Mouse (Mus musculus): ENCODE data around the gene B3galt1. TPM values are rescaled to one million over a fixed set of nuclear protein-coding genes. Genes with fewer than 3 reads are reported as not detected.

B3galt1 gene
- polyA plus RNA-seq, 1 experiment: 0.16 TPM

DNA sequence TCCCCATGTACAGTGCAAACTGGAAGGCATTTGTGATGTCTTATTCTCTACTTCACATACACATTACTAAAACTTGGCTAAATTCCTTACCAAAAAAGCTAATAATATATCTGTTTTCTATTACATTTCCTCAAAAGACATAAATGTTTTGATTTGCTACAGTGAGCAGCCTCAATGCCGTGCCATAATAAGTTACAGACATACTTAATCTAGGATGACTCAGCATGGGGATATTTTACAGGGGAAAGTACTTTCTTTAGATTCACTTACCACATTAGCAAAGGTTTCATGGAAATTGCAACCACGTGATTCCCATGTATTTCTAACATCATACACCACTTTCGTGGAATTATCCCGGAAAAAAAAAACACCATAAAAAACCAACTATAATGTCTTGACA is 495.7 kb downstream of the B3galt1 start:
- no peak overlapping the region for H3K4me3 ChIP-seq (ENCODE audit: extremely low read depth, insufficient read depth, insufficient read length)
- no peaks in the 10 kb centered on the region for H3K27me3 ChIP-seq (ENCODE audit: control insufficient read depth, insufficient read depth, low read length)
- DNase-seq (ENCODE audit: low read depth in 1 of 2, low spot score in 2 of 2): no peak
- no peaks in the 10 kb centered on the region for H3K4me1 ChIP-seq (ENCODE audit: control insufficient read depth, insufficient read depth, insufficient read length)
- TF ChIP-seq CTCF (IDR thresholded peaks at IDR 0.05; ENCODE audit: extremely low read depth, insufficient read depth, insufficient read length, insufficient replicate concordance): no peak
- TF ChIP-seq POLR2A (IDR thresholded peaks at IDR 0.05; ENCODE audit: low read depth, low read length): no peak
- H3K27ac ChIP-seq (ENCODE audit: insufficient read depth, low read length): no peak overlapping the region
- no peaks in the 10 kb centered on the region for H3K36me3 ChIP-seq (ENCODE audit: control insufficient read depth, insufficient read depth, low read length)
- 89% methylated on average over 4 of the region's 4 CpGs for WGBS

DNA sequence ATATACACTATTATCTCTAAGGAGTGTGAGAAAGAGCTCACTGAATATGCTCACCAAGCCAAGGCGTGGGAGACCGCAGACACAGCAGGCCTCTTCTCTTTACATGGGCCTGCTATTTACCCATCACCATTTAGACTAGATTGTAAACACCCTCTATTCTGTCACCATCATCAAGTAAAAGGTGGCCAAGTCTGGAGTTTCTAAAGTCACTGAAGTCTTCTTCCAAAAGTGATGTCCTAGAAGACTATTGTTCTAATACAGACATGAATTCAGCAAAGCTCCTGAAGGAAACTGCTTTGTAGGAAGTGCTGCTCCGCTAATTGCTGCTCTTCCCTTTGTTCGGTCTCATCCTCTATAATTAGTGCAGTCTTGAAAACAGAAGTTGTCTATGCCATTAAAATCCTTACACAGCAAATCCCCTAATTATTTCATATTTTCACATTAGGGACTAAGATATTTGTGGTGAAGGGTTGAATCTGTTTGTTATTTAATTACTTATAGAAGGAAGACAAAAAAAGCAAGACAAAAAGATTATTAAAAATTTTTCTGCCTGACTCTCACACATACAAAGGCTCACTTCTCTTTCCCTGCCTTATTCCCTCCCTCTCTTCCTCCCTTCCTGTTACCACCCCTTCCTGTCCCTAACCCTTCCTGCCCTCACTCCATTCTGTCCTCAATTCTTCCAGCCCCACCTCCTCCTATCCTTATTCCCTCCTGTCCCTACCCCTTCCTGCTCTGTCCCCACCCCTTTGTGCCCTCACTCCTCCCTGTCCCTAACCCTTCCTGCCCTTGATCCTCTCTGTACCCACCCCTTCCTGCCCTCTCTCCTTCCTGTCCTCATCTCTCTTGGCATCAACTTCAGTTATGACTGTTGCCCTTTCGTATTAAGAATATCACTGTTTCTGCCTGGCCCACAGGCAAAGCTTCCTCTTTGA is 514.0 kb downstream of the B3galt1 start:
- no peaks in the 10 kb centered on the region for H3K27me3 ChIP-seq (ENCODE audit: control insufficient read depth, insufficient read depth, low read length)
- DNase-seq (ENCODE audit: low read depth in 1 of 2, low spot score in 2 of 2): no peak
- TF ChIP-seq CTCF (IDR thresholded peaks at IDR 0.05; ENCODE audit: extremely low read depth, insufficient read depth, insufficient read length, insufficient replicate concordance): no peak
- no peak for TF ChIP-seq POLR2A (IDR thresholded peaks at IDR 0.05; ENCODE audit: low read depth, low read length)
- no peaks in the 10 kb centered on the region for H3K36me3 ChIP-seq (ENCODE audit: control insufficient read depth, insufficient read depth, low read length)
- no peak overlapping the region for H3K4me3 ChIP-seq (ENCODE audit: extremely low read depth, insufficient read depth, insufficient read length)
- no peak overlapping the region for H3K27ac ChIP-seq (ENCODE audit: insufficient read depth, low read length)
- H3K4me1 ChIP-seq (ENCODE audit: control insufficient read depth, insufficient read depth, insufficient read length): no peaks in the 10 kb centered on the region
- WGBS: 84% methylated on average over 5 of the region's 5 CpGs

GRCm38 (mm10) chr2:68080872-68081280 is 515.2 kb downstream of the B3galt1 start:
- TF ChIP-seq CTCF (IDR thresholded peaks at IDR 0.05; ENCODE audit: extremely low read depth, insufficient read depth, insufficient read length, insufficient replicate concordance) (no peak), POLR2A (IDR thresholded peaks at IDR 0.05; ENCODE audit: low read depth, low read length) (no peak)
- H3K27me3 ChIP-seq (ENCODE audit: control insufficient read depth, insufficient read depth, low read length): no peaks in the 10 kb centered on the region
- no peak overlapping the region for H3K27ac ChIP-seq (ENCODE audit: insufficient read depth, low read length)
- H3K36me3 ChIP-seq (ENCODE audit: control insufficient read depth, insufficient read depth, low read length): no peaks in the 10 kb centered on the region
- DNase-seq (ENCODE audit: low read depth in 1 of 2, low spot score in 2 of 2): no peak
- H3K4me3 ChIP-seq (ENCODE audit: extremely low read depth, insufficient read depth, insufficient read length): no peak overlapping the region
- no peaks in the 10 kb centered on the region for H3K4me1 ChIP-seq (ENCODE audit: control insufficient read depth, insufficient read depth, insufficient read length)

GRCm38 (mm10) chr2:68084483-68084882 is 518.8 kb downstream of the B3galt1 start:
- TF ChIP-seq POLR2A (IDR thresholded peaks at IDR 0.05; ENCODE audit: low read depth, low read length) (no peak), CTCF (IDR thresholded peaks at IDR 0.05; ENCODE audit: extremely low read depth, insufficient read depth, insufficient read length, insufficient replicate concordance) (no peak)
- 66% methylated on average over 1 of the region's 1 CpGs for WGBS
- H3K4me3 ChIP-seq (ENCODE audit: extremely low read depth, insufficient read depth, insufficient read length): no peak overlapping the region

GRCm38 (mm10) chr2:68086101-68086500 is 520.4 kb downstream of the B3galt1 start:
- Histone ChIP-seq H3K27me3 (ENCODE audit: control insufficient read depth, insufficient read depth, low read length) (no peaks in the 10 kb centered on the region), H3K36me3 (ENCODE audit: control insufficient read depth, insufficient read depth, low read length) (no peaks in the 10 kb centered on the region), H3K4me1 (ENCODE audit: control insufficient read depth, insufficient read depth, insufficient read length) (no peaks in the 10 kb centered on the region), H3K27ac (ENCODE audit: insufficient read depth, low read length) (no peak overlapping the region), H3K4me3 (ENCODE audit: extremely low read depth, insufficient read depth, insufficient read length) (no peak overlapping the region)
- WGBS: 79% methylated on average over 4 of the region's 4 CpGs
- TF ChIP-seq POLR2A (IDR thresholded peaks at IDR 0.05; ENCODE audit: low read depth, low read length) (no peak), CTCF (IDR thresholded peaks at IDR 0.05; ENCODE audit: extremely low read depth, insufficient read depth, insufficient read length, insufficient replicate concordance) (no peak)
- DNase-seq (ENCODE audit: low read depth in 1 of 2, low spot score in 2 of 2): no peak

More at GRCm38 (mm10) chr2:68084483-68084882, 518.8 kb downstream of the B3galt1 start:
- no peak for DNase-seq (ENCODE audit: low read depth in 1 of 2, low spot score in 2 of 2)
- Histone ChIP-seq H3K4me1 (ENCODE audit: control insufficient read depth, insufficient read depth, insufficient read length) (no peaks in the 10 kb centered on the region), H3K27me3 (ENCODE audit: control insufficient read depth, insufficient read depth, low read length) (no peaks in the 10 kb centered on the region), H3K27ac (ENCODE audit: insufficient read depth, low read length) (no peak overlapping the region), H3K36me3 (ENCODE audit: control insufficient read depth, insufficient read depth, low read length) (no peaks in the 10 kb centered on the region)

DNA sequence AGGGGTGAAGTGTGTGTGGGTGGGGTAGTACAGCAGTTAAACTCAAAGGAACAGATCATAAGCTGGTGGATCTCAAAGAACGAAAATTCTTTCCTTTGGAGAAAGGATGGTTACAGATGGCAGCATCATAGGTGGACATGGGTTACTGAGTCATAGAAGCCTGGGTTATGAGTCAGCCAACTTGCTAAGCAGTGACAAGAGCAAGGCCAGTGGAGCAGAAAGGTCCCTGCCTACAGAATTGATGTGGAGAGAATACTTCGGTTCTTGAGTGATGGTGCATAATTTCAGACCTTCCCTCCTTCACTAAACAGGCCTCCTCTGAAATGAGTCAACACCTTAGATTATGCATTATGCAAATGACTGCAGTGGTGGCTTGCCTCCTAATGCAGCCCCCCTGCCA is 525.9 kb downstream of the B3galt1 start:
- Histone ChIP-seq H3K27ac (ENCODE audit: insufficient read depth, low read length) (no peak overlapping the region), H3K4me3 (ENCODE audit: extremely low read depth, insufficient read depth, insufficient read length) (no peak overlapping the region), H3K27me3 (ENCODE audit: control insufficient read depth, insufficient read depth, low read length) (no peaks in the 10 kb centered on the region), H3K4me1 (ENCODE audit: control insufficient read depth, insufficient read depth, insufficient read length) (no peaks in the 10 kb centered on the region), H3K36me3 (ENCODE audit: control insufficient read depth, insufficient read depth, low read length) (no peaks in the 10 kb centered on the region)
- DNase-seq (ENCODE audit: low read depth in 1 of 2, low spot score in 2 of 2): no peak
- 76% methylated on average over 2 of the region's 2 CpGs for WGBS
- TF ChIP-seq POLR2A (IDR thresholded peaks at IDR 0.05; ENCODE audit: low read depth, low read length): no peak
- TF ChIP-seq CTCF (IDR thresholded peaks at IDR 0.05; ENCODE audit: extremely low read depth, insufficient read depth, insufficient read length, insufficient replicate concordance): no peak

GRCm38 (mm10) chr2:68104641-68105040 is 539.0 kb downstream of the B3galt1 start:
- Histone ChIP-seq H3K4me1 (ENCODE audit: control insufficient read depth, insufficient read depth, insufficient read length) (no peaks in the 10 kb centered on the region), H3K27ac (ENCODE audit: insufficient read depth, low read length) (no peak overlapping the region), H3K36me3 (ENCODE audit: control insufficient read depth, insufficient read depth, low read length) (no peaks in the 10 kb centered on the region), H3K27me3 (ENCODE audit: control insufficient read depth, insufficient read depth, low read length) (no peaks in the 10 kb centered on the region), H3K4me3 (ENCODE audit: extremely low read depth, insufficient read depth, insufficient read length) (no peak overlapping the region)
- TF ChIP-seq CTCF (IDR thresholded peaks at IDR 0.05; ENCODE audit: extremely low read depth, insufficient read depth, insufficient read length, insufficient replicate concordance) (no peak), POLR2A (IDR thresholded peaks at IDR 0.05; ENCODE audit: low read depth, low read length) (no peak)
- WGBS: 70% methylated on average over 4 of the region's 4 CpGs
- DNase-seq (ENCODE audit: low read depth in 1 of 2, low spot score in 2 of 2): no peak

Data from spleen, adult 2 months (tissue).